Mouse (Mus musculus) layer of hippocampus, adult 11-12 months (tissue): ENCODE measurements around the gene Matn4.

Experiments
- DNase-seq: peaks from one replicate; pipeline ENCODE4 v3.0.0; 2022; ENCODE audit warnings: low spot score

Matn4 gene

GRCm38 (mm10) chr2:164436215-164436913 is 31.4 kb upstream of the Matn4 start:
- DNase-seq, result peak; percentile 35

- no peak for DNase-seq
Observed at GRCm38 (mm10) chr2:164435216-164436090, 30.5 kb upstream of the Matn4 start.

- DNase-seq, result no peak
Observed at GRCm38 (mm10) chr2:164434681-164435080, 29.7 kb upstream of the Matn4 start.

- DNase-seq, result no peak
Observed at GRCm38 (mm10) chr2:164433278-164433895, 28.4 kb upstream of the Matn4 start.

GRCm38 (mm10) chr2:164432541-164433191 is 27.7 kb upstream of the Matn4 start:
- DNase-seq, result no peak

- DNase-seq, result no peak
Observed at GRCm38 (mm10) chr2:164431676-164432465, 26.9 kb upstream of the Matn4 start.

- no peak for DNase-seq
Observed at GRCm38 (mm10) chr2:164430697-164431096, 25.7 kb upstream of the Matn4 start.

GRCm38 (mm10) chr2:164429881-164430615 is 25.1 kb upstream of the Matn4 start:
- DNase-seq, result no peak

GRCm38 (mm10) chr2:164428451-164428850 is 23.5 kb upstream of the Matn4 start:
- no peak for DNase-seq

- no peak for DNase-seq
Observed at GRCm38 (mm10) chr2:164426952-164427351, 22.0 kb upstream of the Matn4 start.

GRCm38 (mm10) chr2:164426121-164426520 is 21.2 kb upstream of the Matn4 start:
- no peak for DNase-seq

- no peak for DNase-seq
Observed at GRCm38 (mm10) chr2:164425401-164425800, 20.4 kb upstream of the Matn4 start.

GRCm38 (mm10) chr2:164424406-164424805 is 19.4 kb upstream of the Matn4 start:
- DNase-seq, result no peak

GRCm38 (mm10) chr2:164423464-164423863 is 18.5 kb upstream of the Matn4 start:
- DNase-seq, result no peak

- no peak for DNase-seq
Observed at GRCm38 (mm10) chr2:164422675-164423393, 17.9 kb upstream of the Matn4 start.

GRCm38 (mm10) chr2:164421979-164422378 is 17.0 kb upstream of the Matn4 start:
- DNase-seq, result no peak

- no peak for DNase-seq
Observed at GRCm38 (mm10) chr2:164421306-164421705, 16.3 kb upstream of the Matn4 start.

GRCm38 (mm10) chr2:164419489-164419888 is 14.5 kb upstream of the Matn4 start:
- no peak for DNase-seq

- DNase-seq, result no peak
Observed at GRCm38 (mm10) chr2:164418308-164418875, 13.4 kb upstream of the Matn4 start.

GRCm38 (mm10) chr2:164417198-164417597 is 12.2 kb upstream of the Matn4 start:
- DNase-seq, result no peak
